Mouse (Mus musculus) myocyte (in vitro differentiated cells): ENCODE results near the gene Irgm1.

Source experiments
- CEBPB ChIP-seq: IDR thresholded peaks from 2 replicates; pipeline ENCODE4 v1.6.1; 2011; ENCODE audit warnings: mild to moderate bottlenecking, moderate library complexity; ENCODE audit not compliant: poor library complexity, insufficient read depth, severe bottlenecking
- MAX ChIP-seq: IDR thresholded peaks from one replicate; pipeline ENCODE4 v1.6.1; 2011; ENCODE audit warnings: low read depth, mild to moderate bottlenecking, control low read depth
- MYOG ChIP-seq, 3 experiments: IDR thresholded peaks; one replicate each; pipeline ENCODE4 v1.6.1; 2011; ENCODE audit warnings: control low read depth in 2 of 3, low read depth in 2 of 3, mild to moderate bottlenecking in 2 of 3; ENCODE audit not compliant: insufficient read length in 2 of 3, control insufficient read depth in 1 of 3, insufficient read depth in 1 of 3
- POLR2A ChIP-seq: IDR thresholded peaks from one replicate; pipeline ENCODE4 v1.6.1; 2011; ENCODE audit warnings: low read depth, mild to moderate bottlenecking, control low read depth, moderate library complexity; ENCODE audit not compliant: insufficient read length
- POLR2AphosphoS2 ChIP-seq: IDR thresholded peaks from one replicate; pipeline ENCODE4 v1.6.1; 2011; ENCODE audit warnings: low read depth, control low read depth; ENCODE audit not compliant: insufficient read length
- TCF12 ChIP-seq: IDR thresholded peaks from one replicate; pipeline ENCODE4 v1.6.1; 2011; ENCODE audit warnings: mild to moderate bottlenecking, control low read depth; ENCODE audit not compliant: poor library complexity, insufficient read depth, severe bottlenecking

GRCm38 (mm10) chr11:48862784-48863319, 8.6 kb downstream of the Irgm1 start:
- TF ChIP-seq MAX: no peak
- TF ChIP-seq POLR2A: no peak
- TF ChIP-seq POLR2AphosphoS2: no peak
- TF ChIP-seq MYOG (IDR thresholded peaks at IDR 0.05; ENCODE audit: control insufficient read depth in 1 of 3, insufficient read depth in 1 of 3, insufficient read length in 2 of 3, low read depth in 2 of 3): no peak
- TF ChIP-seq CEBPB: no peak
- no peak for TF ChIP-seq TCF12
